Mouse (Mus musculus): Measurements from ENCODE around the gene Steap2.

DNA sequence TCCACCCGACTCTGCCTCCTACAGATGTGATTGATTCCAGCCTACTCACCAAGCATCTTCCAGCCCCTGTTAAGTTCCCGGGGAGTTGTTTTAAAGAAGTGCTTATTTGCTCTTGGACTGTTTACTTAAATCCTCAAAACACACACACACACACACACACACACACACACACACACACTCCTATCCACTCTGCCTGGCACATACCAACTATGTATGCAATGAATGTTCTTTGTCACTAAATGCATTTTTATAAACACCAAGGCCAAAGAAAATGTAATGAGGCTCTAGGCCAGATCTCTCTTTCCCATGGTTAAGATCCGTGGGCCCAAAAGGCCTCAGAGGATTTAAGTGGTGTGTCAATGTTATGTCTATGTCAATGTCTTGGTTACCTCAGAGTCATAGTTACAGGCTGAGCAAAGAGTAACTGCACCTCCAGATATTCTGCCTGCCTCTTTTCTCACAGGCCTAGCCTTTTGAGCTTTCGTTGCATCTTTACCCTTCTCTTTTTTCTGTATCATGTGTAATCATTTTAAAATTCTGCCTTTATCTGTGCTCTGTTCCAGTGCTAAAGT lies 2.1 kb downstream of the Steap2 start:
- TF ChIP-seq CTCF (IDR thresholded peaks at IDR 0.05; ENCODE audit: low read depth): no peak
- no peak for TF ChIP-seq EP300 (IDR thresholded peaks at IDR 0.05; ENCODE audit: low read depth)
